Mouse (Mus musculus) ES-CJ7 (cell line): ENCODE data around the gene Il1f10.

Experiments used
- DNase-seq: peaks from one replicate; pipeline ENCODE4 v3.0.0; 2011; ENCODE audit warnings: low read depth, low spot score

The Il1f10 gene

DNA sequence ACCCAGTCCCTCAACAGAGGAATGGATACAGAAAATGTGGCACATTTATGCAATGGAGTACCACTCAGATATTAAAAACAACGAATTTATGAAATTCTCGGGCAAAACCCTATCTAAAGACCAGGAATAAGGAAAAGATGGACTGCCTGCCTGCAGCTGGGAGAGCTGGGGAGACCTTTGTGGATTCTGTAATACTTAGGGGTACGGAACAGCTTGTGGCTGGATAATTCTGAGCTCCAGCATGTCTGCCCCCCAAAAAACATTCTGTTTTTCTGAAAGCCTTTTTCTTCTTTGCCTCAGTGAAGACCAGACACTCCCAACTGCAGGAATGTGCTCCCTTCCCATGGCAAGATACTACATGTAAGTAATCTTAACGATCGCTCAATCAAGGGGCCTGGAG, at the start of gene Il1f10:
TSS of gene Il1f10 (plus strand) at position 301 of the 400 bp plus-strand sequence.
- no peak for DNase-seq

DNA sequence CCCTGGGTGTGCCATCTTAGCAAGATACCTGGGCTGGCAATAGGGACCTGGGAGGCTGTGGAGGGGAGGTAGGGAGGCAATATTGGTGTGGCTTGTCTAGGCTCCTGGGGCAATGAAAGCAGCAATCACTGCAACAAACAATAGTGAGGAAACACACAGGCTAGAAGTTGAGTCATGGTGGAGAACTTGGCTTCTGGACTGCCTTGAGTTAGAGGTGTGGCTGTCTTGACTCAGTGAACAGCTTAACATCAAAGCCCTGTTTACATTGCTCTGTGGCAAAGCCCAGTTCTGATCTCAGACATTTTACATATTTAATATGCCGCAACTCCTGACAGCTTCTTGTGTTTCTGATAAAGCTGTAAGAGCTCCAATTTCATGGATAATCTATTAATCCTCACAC, 23.5 kb upstream of the Il1f10 start:
- DNase-seq, result no peak

DNA sequence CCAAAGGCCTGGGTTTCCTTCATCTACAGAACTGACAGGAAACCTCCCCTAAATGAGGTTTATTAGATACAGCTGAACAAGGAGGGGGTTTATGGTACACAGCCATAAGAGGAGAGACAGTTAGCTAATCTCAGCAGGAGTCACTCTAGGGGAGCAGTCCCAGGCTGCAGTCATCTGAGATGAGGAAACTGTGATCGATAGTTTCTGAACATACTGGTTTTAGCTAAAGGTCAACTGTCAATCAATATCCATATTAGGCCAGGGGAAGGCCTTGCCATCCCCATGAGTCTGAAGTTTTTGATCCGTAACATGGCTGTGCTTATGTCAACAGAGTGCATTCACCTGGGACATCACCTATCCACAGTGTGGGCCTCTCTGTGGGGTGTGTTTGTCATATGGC, 17.4 kb upstream of the Il1f10 start:
- no peak for DNase-seq

DNA sequence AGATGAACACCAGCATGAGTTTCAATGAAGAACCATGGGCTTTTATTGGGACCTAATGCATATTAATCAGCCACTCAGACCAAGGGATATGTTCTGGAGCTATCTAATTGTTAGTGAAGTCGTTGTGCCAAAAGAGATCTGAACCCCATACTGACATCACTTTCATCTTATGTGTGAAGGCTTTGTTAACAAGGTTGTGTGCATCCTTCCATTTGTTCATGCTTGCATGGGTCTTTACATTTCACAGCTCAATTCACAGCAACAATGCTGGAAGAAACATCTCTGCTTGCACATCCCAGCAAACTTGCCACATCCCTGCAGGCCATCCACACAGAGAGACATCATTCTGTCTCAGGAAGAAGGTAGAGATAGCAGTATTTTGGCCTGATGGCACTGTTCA, 15.8 kb upstream of the Il1f10 start:
- no peak for DNase-seq

DNA sequence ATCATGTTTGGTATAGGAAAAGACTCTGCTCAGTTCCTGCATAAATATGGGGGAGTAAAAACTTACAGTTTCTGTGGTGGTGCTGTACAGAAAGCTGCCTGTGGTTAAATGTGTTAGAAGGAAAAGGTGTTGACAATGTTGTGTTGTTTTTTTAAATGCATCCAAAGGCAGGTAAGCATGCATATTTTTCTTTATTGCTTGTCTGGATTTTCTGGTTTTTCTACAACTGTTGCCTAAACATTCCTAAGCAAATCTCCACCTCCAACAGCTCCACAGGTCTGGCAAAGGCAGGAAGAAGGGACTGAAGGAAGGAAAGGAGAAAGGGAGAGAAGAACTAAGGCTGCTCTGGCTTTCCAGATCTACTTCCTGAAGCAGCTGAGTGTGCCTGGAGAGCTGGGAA, 14.3 kb upstream of the Il1f10 start, which contains the start of gene Il1f5:
TSS of gene Il1f5 (plus strand) at position 301 of the 400 bp plus-strand sequence.
- DNase-seq, result no peak

DNA sequence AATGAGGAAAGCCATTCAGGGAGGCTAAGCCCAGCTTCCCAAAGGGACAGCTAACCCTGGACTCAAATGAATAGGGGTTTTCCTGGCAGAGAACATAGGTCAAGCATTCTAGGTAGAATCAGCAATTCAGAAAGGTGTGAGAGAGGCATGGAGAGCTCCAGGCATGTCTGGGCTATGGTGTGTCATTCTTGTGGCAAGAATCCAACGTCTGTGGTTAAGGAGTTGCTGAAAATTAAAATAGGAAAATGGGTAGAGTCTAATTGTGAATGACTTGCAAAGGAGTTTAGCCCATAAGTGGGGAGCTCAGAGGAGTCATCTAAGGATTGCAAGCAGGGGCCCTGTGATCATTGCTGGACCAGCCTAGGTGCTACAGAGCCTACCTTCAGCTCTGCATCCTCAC, 3.6 kb downstream of the Il1f10 start:
- DNase-seq, result no peak

DNA sequence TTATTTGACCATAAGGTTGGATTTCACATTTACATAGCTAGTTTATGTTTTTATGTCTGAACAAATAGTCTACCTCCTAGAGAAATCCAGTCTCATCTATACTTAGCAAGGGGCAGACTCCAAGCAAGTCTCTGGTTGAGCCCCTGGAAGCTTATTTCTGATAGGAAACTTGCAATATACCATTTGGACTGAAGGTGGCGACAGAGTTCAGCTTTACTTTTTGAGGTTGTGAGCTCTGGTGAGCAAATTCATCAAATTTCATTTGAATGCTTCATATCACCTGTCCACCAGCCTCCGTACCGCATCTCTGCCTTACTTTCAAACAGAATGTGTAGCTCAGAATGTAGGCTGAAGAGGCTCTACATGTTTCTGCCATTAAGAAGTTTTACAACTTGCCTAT, 5.8 kb downstream of the Il1f10 start:
- DNase-seq, result peak; percentile 57

DNA sequence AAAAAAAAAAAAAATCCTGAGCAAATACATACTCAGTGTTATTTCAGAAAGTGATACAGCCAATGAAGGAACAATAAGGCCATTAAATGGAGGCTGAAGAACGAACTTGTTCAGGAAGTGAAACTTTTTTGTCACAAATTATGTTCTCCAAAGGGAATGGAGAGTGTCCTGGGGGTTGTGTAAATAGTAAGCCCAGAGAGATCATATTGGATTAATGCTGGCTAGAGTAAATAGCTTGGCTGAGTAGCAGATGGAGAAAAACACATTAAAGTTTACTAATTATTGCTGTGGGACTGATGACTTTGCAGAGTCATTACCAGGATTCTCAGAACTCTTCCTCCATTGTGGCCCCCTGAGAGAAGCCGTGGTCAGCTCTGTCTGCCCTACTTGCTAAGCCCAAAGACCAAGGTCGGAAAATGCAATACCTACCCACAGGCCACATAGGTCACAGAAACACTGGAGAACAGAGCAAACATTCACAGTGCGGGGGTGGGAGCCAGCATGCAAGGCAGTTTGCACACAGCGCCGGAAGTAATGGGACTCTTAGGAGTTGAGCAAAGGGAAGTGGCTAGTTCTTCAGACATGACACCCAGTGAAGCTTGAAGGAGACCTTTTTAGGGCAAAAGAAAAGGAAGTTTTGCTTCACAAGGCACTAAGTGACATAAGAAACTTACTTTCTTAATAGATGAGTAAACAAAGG, 20.5 kb downstream of the Il1f10 start:
- DNase-seq, result no peak

DNA sequence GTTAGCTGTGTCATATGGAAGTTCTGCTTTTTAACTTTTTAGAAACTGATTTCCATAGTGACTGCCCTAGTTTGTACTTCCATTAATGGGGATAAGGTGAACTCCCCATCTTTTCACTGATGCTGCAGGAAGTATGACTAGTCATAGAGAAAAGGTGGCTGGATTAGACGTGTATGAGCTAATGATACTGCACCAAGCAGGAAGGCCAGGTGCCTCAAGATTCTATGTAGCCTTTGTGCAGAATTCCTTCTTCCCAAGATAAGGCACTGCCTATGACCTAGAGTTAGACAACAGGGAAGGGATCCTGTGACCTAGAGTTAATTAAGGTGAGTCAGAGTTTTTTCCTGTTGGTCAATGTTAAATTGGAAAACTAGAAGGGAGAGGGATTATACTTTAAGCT, 25.9 kb downstream of the Il1f10 start:
- no peak for DNase-seq

DNA sequence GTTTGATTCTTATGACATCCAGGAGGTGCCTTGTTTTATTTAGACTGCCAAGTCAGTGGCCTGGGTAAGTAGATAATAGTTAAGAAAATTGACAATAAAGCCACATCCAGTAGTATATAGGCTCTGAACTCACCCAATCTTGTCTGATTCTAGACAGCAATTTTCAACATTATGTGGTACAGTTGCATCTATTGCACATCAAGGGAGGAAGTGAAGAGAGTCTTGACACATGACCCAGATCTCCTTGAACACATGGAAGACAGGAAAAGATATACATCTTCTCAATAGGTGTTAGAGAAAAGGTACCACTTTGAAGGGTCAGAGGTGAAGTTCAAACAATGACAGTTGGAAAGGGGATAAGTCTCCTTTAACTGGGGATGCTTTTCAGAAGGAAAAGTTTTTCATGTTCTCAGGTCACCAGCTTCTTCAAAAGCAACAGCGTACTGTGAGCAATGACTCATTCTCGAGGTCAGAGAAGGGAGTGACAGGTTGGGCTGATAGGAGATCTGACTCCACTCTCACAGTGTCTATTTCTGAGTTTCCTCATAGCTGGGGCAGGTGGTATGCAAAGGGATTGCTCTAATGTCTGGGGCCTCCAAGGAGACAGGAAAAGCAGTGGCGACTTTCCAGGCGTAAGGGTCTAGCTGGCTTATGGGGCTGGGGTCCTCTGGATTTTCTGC, 27.1 kb downstream of the Il1f10 start:
- DNase-seq, result no peak

DNA sequence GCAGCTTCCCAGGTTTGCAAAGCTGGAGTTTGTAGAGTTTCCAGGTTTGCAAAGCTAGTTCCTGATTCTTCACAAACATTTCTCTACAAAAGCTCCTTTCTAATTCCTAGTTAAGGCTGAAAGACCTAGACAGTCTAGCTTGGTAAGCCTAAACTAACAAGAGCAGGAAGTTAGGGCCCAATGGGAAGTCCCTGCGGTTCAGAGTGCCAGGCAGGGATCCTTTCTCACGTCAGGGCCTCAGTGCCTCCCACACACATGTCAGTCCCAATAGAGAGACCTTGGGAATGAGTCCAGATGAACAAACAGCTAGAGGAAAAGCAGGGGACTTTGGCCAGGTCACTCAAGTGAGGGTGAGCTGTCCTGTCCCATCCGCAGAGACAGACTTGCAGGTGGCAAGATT, 44.3 kb downstream of the Il1f10 start:
- DNase-seq, result no peak

DNA sequence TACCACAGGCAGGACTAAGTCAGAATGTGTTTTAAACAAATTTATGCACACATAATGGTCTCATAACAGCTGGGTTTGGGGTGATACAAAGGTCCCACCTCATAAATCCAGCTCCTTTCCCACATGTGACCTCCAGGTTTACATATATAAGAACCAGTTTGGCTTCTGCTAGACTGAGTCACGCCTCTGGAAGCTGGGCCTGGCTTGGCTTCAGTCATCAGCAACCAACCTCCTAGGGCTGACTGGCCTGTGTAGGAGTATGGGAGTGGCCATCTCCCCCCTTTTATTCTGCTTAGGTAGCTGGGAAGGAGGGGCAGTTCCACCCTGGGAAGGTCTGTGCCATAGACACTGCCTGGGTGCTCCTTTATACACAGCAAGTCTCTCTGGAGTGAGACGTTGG, 45.5 kb downstream of the Il1f10 start, which contains the start of gene Il1rn:
TSS of gene Il1rn (plus strand) at position 309 of the 400 bp plus-strand sequence.
- no peak for DNase-seq

DNA sequence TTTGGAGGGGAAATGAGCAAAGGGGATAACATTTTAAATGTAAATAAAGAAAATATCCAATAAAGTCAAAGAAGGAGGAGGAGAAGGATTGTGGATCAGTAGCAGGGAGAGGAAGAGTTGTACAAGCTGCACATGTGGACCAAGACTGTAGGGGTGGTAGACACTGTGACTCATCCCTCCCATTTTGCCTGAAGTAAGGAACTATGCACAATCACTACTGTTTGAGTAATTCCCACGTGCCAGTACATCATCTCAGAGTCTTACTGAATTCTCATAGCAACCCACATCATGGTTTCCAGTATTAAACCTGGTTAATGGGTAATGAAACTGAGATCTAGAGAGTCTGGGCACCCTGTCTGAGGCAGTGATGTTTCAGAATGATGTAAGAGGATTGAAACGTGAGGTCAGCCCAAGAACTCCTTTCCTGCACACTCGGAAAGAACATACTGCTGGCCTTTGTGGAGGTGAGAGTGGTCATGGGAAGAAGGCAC, 50.4 kb downstream of the Il1f10 start:
- DNase-seq, result no peak
